Mouse (Mus musculus) heart, embryonic 13.5 days (tissue): ENCODE measurements around the gene Atp1b3. TPM values are rescaled to one million over a fixed set of nuclear protein-coding genes. Genes with fewer than 3 reads are reported as not detected.

ENCODE experiments used
- ATAC-seq: fragments of 200-750 bp; cut with Nextera tagmentation; 2 replicates; pipeline ENCODE4 v1.8.0; 2017; ENCODE audit warnings: moderate TSS enrichment; ENCODE audit not compliant: insufficient number of reproducible peaks, low FRiP score, low TSS enrichment; ENCODE audit errors: extremely low read depth
- H3K27ac ChIP-seq: fragments of 300-500 bp; sonication (generic); replicated peaks from 2 replicates; pipeline ENCODE4 v1.5.1; 2015; ENCODE audit warnings: moderate library complexity, mild to moderate bottlenecking, inconsistent platforms
- H3K27me3 ChIP-seq: fragments of 300-500 bp; sonication (generic); replicated peaks from 2 replicates; pipeline ENCODE4 v1.6.1; 2015; ENCODE audit warnings: mild to moderate bottlenecking, inconsistent platforms
- H3K36me3 ChIP-seq: fragments of 300-500 bp; sonication (generic); 2 replicates; pipeline ENCODE4 v1.6.1; 2015; ENCODE audit warnings: mild to moderate bottlenecking, inconsistent platforms
- H3K4me1 ChIP-seq: fragments of 300-500 bp; sonication (generic); 2 replicates; pipeline ENCODE4 v1.6.1; 2015; ENCODE audit warnings: inconsistent platforms
- H3K4me2 ChIP-seq: fragments of 300-500 bp; sonication (generic); 2 replicates; pipeline ENCODE4 v1.6.1; 2015; ENCODE audit warnings: inconsistent platforms, mild to moderate bottlenecking, moderate library complexity
- H3K4me3 ChIP-seq: fragments of 300-500 bp; sonication (generic); 2 replicates; pipeline ENCODE4 v1.5.1; 2015; ENCODE audit warnings: moderate library complexity, mild to moderate bottlenecking, inconsistent platforms
- H3K9ac ChIP-seq: fragments of 300-500 bp; sonication (generic); 2 replicates; pipeline ENCODE4 v1.6.1; 2015; ENCODE audit warnings: inconsistent platforms, mild to moderate bottlenecking, moderate library complexity
- H3K9me3 ChIP-seq: fragments of 300-500 bp; sonication (generic); 2 replicates; pipeline ENCODE4 v1.6.1; 2016; ENCODE audit warnings: inconsistent platforms
- WGBS: fragments of 180-500 bp; shearing (Covaris S2); methylation state at CpG from one replicate; pipeline ENCODE4 v1.1.7; 2015; ENCODE audit warnings: mixed read lengths; 5-methylcytosine and 5-hydroxymethylcytosine counted together
- polyA plus RNA-seq: library from polyadenylated mRNA; unstranded; fragments of >200 nt; fragmentation: Nextera tagmentation; extraction: Ambion mirVana; gene quantifications from 2 replicates; pipeline ENCODE4 v1.2.1, GENCODE M21; 2015

The Atp1b3 gene
- polyA plus RNA-seq, 1 experiment from 2014 or later: 130 TPM

GRCm38 (mm10) chr9:96322411-96323152 is 41.7 kb downstream of the Atp1b3 start:
- WGBS: 89% methylated on average over 15 of the region's 15 CpGs
- Histone ChIP-seq H3K4me2 (no peak overlapping the region), H3K4me1 (peaks cover 13% of the 10 kb centered on the region), H3K27me3 (no peaks in the 10 kb centered on the region), H3K36me3 (peaks cover 45% of the 10 kb centered on the region), H3K4me3 (no peak overlapping the region), H3K9ac (no peak overlapping the region), H3K9me3 (no peaks in the 10 kb centered on the region), H3K27ac (no peak overlapping the region)
- no peak for ATAC-seq

- no peak overlapping the region for H3K9ac ChIP-seq
- no peaks in the 10 kb centered on the region for H3K9me3 ChIP-seq
- H3K4me3 ChIP-seq: no peak overlapping the region
- no peaks in the 10 kb centered on the region; the same call in 1 of the 2 replicates for H3K4me1 ChIP-seq
- H3K4me2 ChIP-seq: no peak overlapping the region
- H3K27me3 ChIP-seq: no peaks in the 10 kb centered on the region
- H3K27ac ChIP-seq: no peak overlapping the region
- no peak for ATAC-seq
- H3K36me3 ChIP-seq: peaks cover 65% of the 10 kb centered on the region
- WGBS: 90% methylated on average over 6 of the region's 6 CpGs
These were observed 43.7 kb downstream of the Atp1b3 start for GRCm38 (mm10) chr9:96320551-96320980.

- 70% methylated on average over 5 of the region's 5 CpGs for WGBS
- ATAC-seq: no peak
- Histone ChIP-seq H3K9me3 (no peaks in the 10 kb centered on the region), H3K4me3 (no peak overlapping the region), H3K4me1 (peaks cover 4% of the 10 kb centered on the region; the same call in 1 of the 2 replicates), H3K36me3 (peaks cover 77% of the 10 kb centered on the region), H3K27me3 (no peaks in the 10 kb centered on the region), H3K9ac (no peak overlapping the region), H3K4me2 (no peak overlapping the region), H3K27ac (no peak overlapping the region)
These were observed 44.9 kb downstream of the Atp1b3 start for GRCm38 (mm10) chr9:96319333-96319732.

GRCm38 (mm10) chr9:96312074-96312473 is 52.2 kb downstream of the Atp1b3 start:
- Histone ChIP-seq H3K4me1 (0 out of 2 replicates have a peak, but pooled peaks cover 4% of the 10 kb centered on the region), H3K27me3 (no peaks in the 10 kb centered on the region), H3K9me3 (no peaks in the 10 kb centered on the region), H3K36me3 (peaks cover 87% of the 10 kb centered on the region), H3K9ac (no peak overlapping the region), H3K27ac (no peak overlapping the region), H3K4me2 (no peak overlapping the region), H3K4me3 (no peak overlapping the region)
- no peak for ATAC-seq
- 74% methylated on average over 3 of the region's 3 CpGs for WGBS

GRCm38 (mm10) chr9:96308816-96309215 is 55.4 kb downstream of the Atp1b3 start:
- Histone ChIP-seq H3K4me3 (no peak overlapping the region), H3K36me3 (peaks cover 79% of the 10 kb centered on the region), H3K9ac (no peak overlapping the region), H3K27ac (no peak overlapping the region), H3K9me3 (no peaks in the 10 kb centered on the region), H3K27me3 (no peaks in the 10 kb centered on the region), H3K4me2 (no peak overlapping the region), H3K4me1 (no peaks in the 10 kb centered on the region)
- WGBS: 81% methylated on average over 3 of the region's 3 CpGs
- no peak for ATAC-seq

- WGBS: 73% methylated on average over 3 of the region's 3 CpGs
- Histone ChIP-seq H3K4me1 (peaks cover 10% of the 10 kb centered on the region), H3K9me3 (no peaks in the 10 kb centered on the region), H3K36me3 (peaks cover 72% of the 10 kb centered on the region), H3K4me2 (no peak overlapping the region), H3K27ac (no peak overlapping the region), H3K27me3 (no peaks in the 10 kb centered on the region), H3K9ac (no peak overlapping the region), H3K4me3 (no peak overlapping the region)
- ATAC-seq: no peak
These were observed 64.8 kb downstream of the Atp1b3 start for GRCm38 (mm10) chr9:96299324-96300008.

- no peak for ATAC-seq
- no peak overlapping the region for H3K4me2 ChIP-seq
- no peaks in the 10 kb centered on the region for H3K9me3 ChIP-seq
- peaks cover 46% of the 10 kb centered on the region for H3K36me3 ChIP-seq
- no peak overlapping the region for H3K27ac ChIP-seq
- no peaks in the 10 kb centered on the region for H3K4me1 ChIP-seq
- H3K27me3 ChIP-seq: no peaks in the 10 kb centered on the region
- no peak overlapping the region for H3K9ac ChIP-seq
- 97% methylated on average over 7 of the region's 7 CpGs for WGBS
- no peak overlapping the region for H3K4me3 ChIP-seq
These were observed 72.1 kb downstream of the Atp1b3 start for GRCm38 (mm10) chr9:96292144-96292543.

- Histone ChIP-seq H3K4me2 (no peak overlapping the region), H3K9me3 (no peaks in the 10 kb centered on the region), H3K4me1 (no peaks in the 10 kb centered on the region), H3K27ac (no peak overlapping the region), H3K9ac (no peak overlapping the region), H3K27me3 (no peaks in the 10 kb centered on the region), H3K36me3 (peaks cover 20% of the 10 kb centered on the region; the same call in 1 of the 2 replicates), H3K4me3 (no peak overlapping the region)
- WGBS: 30% methylated on average over 1 of the region's 1 CpGs
- ATAC-seq: no peak
These were observed 79.3 kb downstream of the Atp1b3 start for GRCm38 (mm10) chr9:96284916-96285315.

Other genes with a start within 250 kb of the Atp1b3 start
- gene Gk5, start 245.1 kb downstream of the Atp1b3 start, polyA plus RNA-seq: 2.8 and 3.8 TPM in 2 replicates
- 25.2 and 26.5 TPM in 2 replicates for gene Tfdp2, start 168.2 kb downstream of the Atp1b3 start, polyA plus RNA-seq
- 208 and 243 TPM in 2 replicates for gene Rnf7, start 114.2 kb upstream of the Atp1b3 start, polyA plus RNA-seq
- gene Gm28729, start 160.8 kb upstream of the Atp1b3 start, polyA plus RNA-seq: not detected in 2 replicates